Mouse (Mus musculus) stomach, embryonic 14.5 days (tissue): ENCODE measurements around the gene Stub1. TPM values are rescaled to one million over a fixed set of nuclear protein-coding genes. Genes with fewer than 3 reads are reported as not detected.
A peak's percentile ranks its signal among the peaks of the same experiment; 100 is the strongest.

Source experiments
- ATAC-seq: fragments of 200-750 bp; cut with Nextera tagmentation; 2 replicates; pipeline ENCODE4 v1.8.0; 2017; ENCODE audit warnings: low read depth, moderate TSS enrichment; ENCODE audit not compliant: insufficient number of reproducible peaks, insufficient read depth, low FRiP score
- H3K27ac ChIP-seq: fragments of 300-500 bp; sonication (generic); 2 replicates; pipeline ENCODE4 v1.5.1; 2014; ENCODE audit warnings: mild to moderate bottlenecking, low read length, moderate library complexity, mixed read lengths
- H3K27me3 ChIP-seq: fragments of 300-500 bp; sonication (generic); 2 replicates; pipeline ENCODE4 v1.6.1; 2014; ENCODE audit warnings: low read length, control low read depth, mixed read lengths; ENCODE audit not compliant: control insufficient read depth, insufficient read depth
- H3K36me3 ChIP-seq: fragments of 300-500 bp; sonication (generic); 2 replicates; pipeline ENCODE4 v1.6.1; 2014; ENCODE audit warnings: mild to moderate bottlenecking, control low read depth, low read length, moderate library complexity, mixed read lengths; ENCODE audit not compliant: control insufficient read depth, insufficient read depth
- H3K4me1 ChIP-seq: fragments of 300-500 bp; sonication (generic); 2 replicates; pipeline ENCODE4 v1.6.1; 2014; ENCODE audit warnings: low read length, control low read depth, mixed read lengths; ENCODE audit not compliant: control insufficient read depth, insufficient read depth
- H3K4me2 ChIP-seq: fragments of 300-500 bp; sonication (generic); replicated peaks from 2 replicates; pipeline ENCODE4 v1.6.1; 2014; ENCODE audit warnings: low read depth, low read length, control low read depth
- H3K4me3 ChIP-seq: fragments of 300-500 bp; sonication (generic); 2 replicates; pipeline ENCODE4 v1.5.1; 2014; ENCODE audit warnings: low read depth, low read length, control low read depth
- H3K9ac ChIP-seq: fragments of 300-500 bp; sonication (generic); replicated peaks from 2 replicates; pipeline ENCODE4 v1.6.1; 2014; ENCODE audit warnings: low read depth, mild to moderate bottlenecking, control low read depth, low read length, moderate library complexity, mixed read lengths
- H3K9me3 ChIP-seq: fragments of 300-500 bp; sonication (generic); 2 replicates; pipeline ENCODE4 v1.6.1; 2016; ENCODE audit warnings: low read depth, low read length, control low read depth; ENCODE audit not compliant: control insufficient read depth
- WGBS: fragments of 180-500 bp; shearing (Covaris S2); extraction: QIAGEN DNeasy Blood & Tissue Kit; methylation state at CpG from one replicate; pipeline ENCODE4 v1.1.7; 2014; 5-methylcytosine and 5-hydroxymethylcytosine counted together
- polyA plus RNA-seq: library from polyadenylated mRNA; unstranded; fragments of >200 nt; fragmentation: Nextera tagmentation; extraction: Ambion mirVana; gene quantifications from 2 replicates; pipeline ENCODE4 v1.2.1, GENCODE M21; 2014

Gene Stub1
- polyA plus RNA-seq, 1 experiment from 2014 or later: 347 TPM

GRCm38 (mm10) chr17:25796951-25797369 is 36.2 kb downstream of the Stub1 start, which contains the start of gene Metrn:
Gene Metrn, minus strand, starts transcription at chr17:25797136.
- peak; percentile 75; the same call in 1 of the 2 replicates for ATAC-seq
- Histone ChIP-seq H3K4me1 (peaks cover 27% of the 10 kb centered on the region), H3K27me3 (no peaks in the 10 kb centered on the region), H3K9ac (peak within 1 kb of the TSS; percentile 61), H3K4me3 (peak within 1 kb of the TSS; percentile 79), H3K36me3 (no peaks in the 10 kb centered on the region), H3K27ac (no peak within 1 kb of the TSS; the same call in 1 of the 2 replicates), H3K4me2 (peak within 1 kb of the TSS; percentile 93), H3K9me3 (no peaks in the 10 kb centered on the region)
- under 1% methylated on average over 35 of the region's 35 CpGs for WGBS

GRCm38 (mm10) chr17:25796211-25796771 is 36.9 kb downstream of the Stub1 start:
- no peaks in the 10 kb centered on the region for H3K27me3 ChIP-seq
- ATAC-seq: peak; percentile 1; the same call in 1 of the 2 replicates
- H3K9me3 ChIP-seq: no peaks in the 10 kb centered on the region
- H3K4me1 ChIP-seq: peaks cover 29% of the 10 kb centered on the region
- peak overlapping the region; percentile 61 for H3K9ac ChIP-seq
- H3K4me2 ChIP-seq: peak overlapping the region; percentile 93
- H3K27ac ChIP-seq: no peak overlapping the region; the same call in 1 of the 2 replicates
- no peaks in the 10 kb centered on the region for H3K36me3 ChIP-seq
- 2% methylated on average over 37 of the region's 37 CpGs for WGBS
- H3K4me3 ChIP-seq: peak overlapping the region; percentile 79

GRCm38 (mm10) chr17:25795609-25796092 is 37.6 kb downstream of the Stub1 start, which contains the start of gene AC134908.4:
Gene AC134908.4, minus strand, starts transcription at chr17:25795659.
- H3K27ac ChIP-seq: no peak within 1 kb of the TSS; the same call in 1 of the 2 replicates
- WGBS: 25% methylated on average over 6 of the region's 6 CpGs
- H3K4me2 ChIP-seq: peak within 1 kb of the TSS; percentile 93
- H3K27me3 ChIP-seq: no peaks in the 10 kb centered on the region
- no peak for ATAC-seq
- H3K4me1 ChIP-seq: peaks cover 36% of the 10 kb centered on the region
- H3K36me3 ChIP-seq: no peaks in the 10 kb centered on the region; the same call in 1 of the 2 replicates
- peak within 1 kb of the TSS; percentile 61 for H3K9ac ChIP-seq
- no peaks in the 10 kb centered on the region for H3K9me3 ChIP-seq
- H3K4me3 ChIP-seq: peak within 1 kb of the TSS; percentile 79

GRCm38 (mm10) chr17:25794998-25795397 is 38.2 kb downstream of the Stub1 start:
- Histone ChIP-seq H3K27me3 (no peaks in the 10 kb centered on the region), H3K9ac (0 out of 2 replicates have a peak overlapping the region, but pooled peaks have one; percentile 6), H3K27ac (no peak overlapping the region), H3K4me1 (peaks cover 38% of the 10 kb centered on the region), H3K4me2 (peak overlapping the region; percentile 93), H3K4me3 (peak overlapping the region; percentile 79; the same call in 1 of the 2 replicates), H3K36me3 (no peaks in the 10 kb centered on the region; the same call in 1 of the 2 replicates), H3K9me3 (no peaks in the 10 kb centered on the region)
- 81% methylated on average over 17 of the region's 17 CpGs for WGBS
- ATAC-seq: no peak

GRCm38 (mm10) chr17:25794197-25794596 is 39.0 kb downstream of the Stub1 start:
- Histone ChIP-seq H3K4me2 (0 out of 2 replicates have a peak overlapping the region, but pooled peaks have one; percentile 7), H3K9ac (no peak overlapping the region), H3K4me1 (peaks cover 38% of the 10 kb centered on the region), H3K9me3 (no peaks in the 10 kb centered on the region), H3K27ac (peak overlapping the region; percentile 98; the same call in 1 of the 2 replicates), H3K36me3 (peaks cover 7% of the 10 kb centered on the region), H3K4me3 (no peak overlapping the region), H3K27me3 (no peaks in the 10 kb centered on the region)
- 80% methylated on average over 13 of the region's 13 CpGs for WGBS
- no peak for ATAC-seq

GRCm38 (mm10) chr17:25792615-25793014 is 40.6 kb downstream of the Stub1 start, which contains the start of gene Fam173a:
Gene Fam173a, minus strand, starts transcription at chr17:25792901.
- peak within 1 kb of the TSS; percentile 85 for H3K4me3 ChIP-seq
- H3K9ac ChIP-seq: peak within 1 kb of the TSS; percentile 54
- under 1% methylated on average over 14 of the region's 14 CpGs for WGBS
- H3K4me2 ChIP-seq: peak within 1 kb of the TSS; percentile 85
- peaks cover 11% of the 10 kb centered on the region for H3K36me3 ChIP-seq
- no peaks in the 10 kb centered on the region for H3K9me3 ChIP-seq
- peak; percentile 76 for ATAC-seq
- no peaks in the 10 kb centered on the region for H3K27me3 ChIP-seq
- peaks cover 37% of the 10 kb centered on the region for H3K4me1 ChIP-seq
- peak within 1 kb of the TSS; percentile 98 for H3K27ac ChIP-seq

- no peaks in the 10 kb centered on the region for H3K27me3 ChIP-seq
- H3K4me1 ChIP-seq: peaks cover 33% of the 10 kb centered on the region
- no peaks in the 10 kb centered on the region for H3K9me3 ChIP-seq
- H3K9ac ChIP-seq: peak overlapping the region; percentile 54
- peak overlapping the region; percentile 98 for H3K27ac ChIP-seq
- peak overlapping the region; percentile 85 for H3K4me3 ChIP-seq
- peak overlapping the region; percentile 85 for H3K4me2 ChIP-seq
- WGBS: under 1% methylated on average over 45 of the region's 45 CpGs
- peak; percentile 59; the same call in 1 of the 2 replicates for ATAC-seq
- peaks cover 11% of the 10 kb centered on the region for H3K36me3 ChIP-seq
These were observed 41.2 kb downstream of the Stub1 start for GRCm38 (mm10) chr17:25791843-25792527.

GRCm38 (mm10) chr17:25791320-25791842 is 41.8 kb downstream of the Stub1 start:
- peak overlapping the region; percentile 85 for H3K4me3 ChIP-seq
- no peak overlapping the region; the same call in 1 of the 2 replicates for H3K27ac ChIP-seq
- no peaks in the 10 kb centered on the region for H3K27me3 ChIP-seq
- WGBS: 25% methylated on average over 19 of the region's 19 CpGs
- H3K4me1 ChIP-seq: peaks cover 33% of the 10 kb centered on the region
- no peaks in the 10 kb centered on the region for H3K9me3 ChIP-seq
- peaks cover 11% of the 10 kb centered on the region for H3K36me3 ChIP-seq
- ATAC-seq: no peak
- peak overlapping the region; percentile 54; the same call in 1 of the 2 replicates for H3K9ac ChIP-seq
- H3K4me2 ChIP-seq: peak overlapping the region; percentile 85
